Mouse (Mus musculus) mature B cell (primary cell): ENCODE data around the gene Gm28308.

ENCODE experiments used
- in situ Hi-C: fragments of 300-500 bp; cut with MboI; formaldehyde crosslinking; loops from 2 replicates; pipeline ENCODE4 v1.14.3; 2019

Gene Gm28308

GRCm38 (mm10) chr6:52234428-52235140, 21.4 kb upstream of the Gm28308 start:
- in situ Hi-C loops, result loop anchor here (25.0 kb wide), 1 partner anchor 1422 kb away; no protein-coding TSS in a partner anchor

GRCm38 (mm10) chr6:52233546-52234427, 20.6 kb upstream of the Gm28308 start:
- in situ Hi-C loops, result loop anchor here (25.0 kb wide), 1 partner anchor 1421 kb away; no protein-coding TSS in a partner anchor

GRCm38 (mm10) chr6:52232984-52233545, 19.9 kb upstream of the Gm28308 start:
- in situ Hi-C loops, result loop anchor here (25.0 kb wide), 1 partner anchor 1421 kb away; no protein-coding TSS in a partner anchor

GRCm38 (mm10) chr6:52232568-52232965, 19.4 kb upstream of the Gm28308 start:
- in situ Hi-C loops, result loop anchor here (25.0 kb wide), 1 partner anchor 1420 kb away; no protein-coding TSS in a partner anchor

- in situ Hi-C loops, result loop anchor here (25.0 kb wide), 1 partner anchor 1420 kb away; no protein-coding TSS in a partner anchor
These were observed 18.9 kb upstream of the Gm28308 start for GRCm38 (mm10) chr6:52231885-52232567.

GRCm38 (mm10) chr6:52230516-52231165, 17.5 kb upstream of the Gm28308 start, which contains the start of gene Hoxa9:
Gene Hoxa9, minus strand, starts transcription at chr6:52231089.
- in situ Hi-C loops, result loop anchor here (25.0 kb wide), 1 partner anchor 1418 kb away; no protein-coding TSS in a partner anchor

- in situ Hi-C loops, result loop anchor here (5.0 to 25.0 kb wide), 4 partner anchors 645 to 1417 kb away; no protein-coding TSS in a partner anchor
These were observed 16.6 kb upstream of the Gm28308 start for GRCm38 (mm10) chr6:52229558-52230416.

GRCm38 (mm10) chr6:52228475-52229465, 15.6 kb upstream of the Gm28308 start:
- in situ Hi-C loops, result loop anchor here (5.0 to 25.0 kb wide), 4 partner anchors 644 to 1416 kb away; no protein-coding TSS in a partner anchor

- in situ Hi-C loops, result loop anchor here (5.0 to 25.0 kb wide), 4 partner anchors 643 to 1415 kb away; no protein-coding TSS in a partner anchor
These were observed 14.5 kb upstream of the Gm28308 start for GRCm38 (mm10) chr6:52227470-52228222.

GRCm38 (mm10) chr6:52226569-52227257, 13.6 kb upstream of the Gm28308 start:
- in situ Hi-C loops, result loop anchor here (5.0 to 25.0 kb wide), 4 partner anchors 642 to 1414 kb away; no protein-coding TSS in a partner anchor

- in situ Hi-C loops, result loop anchor here (5.0 to 25.0 kb wide), 4 partner anchors 641 to 1414 kb away; no protein-coding TSS in a partner anchor
These were observed 12.8 kb upstream of the Gm28308 start for GRCm38 (mm10) chr6:52225612-52226568.

- in situ Hi-C loops, result loop anchor here (5.0 to 25.0 kb wide), 4 partner anchors 640 to 1413 kb away; no protein-coding TSS in a partner anchor
These were observed 11.9 kb upstream of the Gm28308 start for GRCm38 (mm10) chr6:52224895-52225611.

GRCm38 (mm10) chr6:52223939-52224760, 11.0 kb upstream of the Gm28308 start:
- in situ Hi-C loops, result loop anchor here (10.0 kb wide), 2 partner anchors 639 to 839 kb away; no protein-coding TSS in a partner anchor

- in situ Hi-C loops, result loop anchor here (10.0 kb wide), 2 partner anchors 638 to 838 kb away; no protein-coding TSS in a partner anchor
These were observed 9.6 kb upstream of the Gm28308 start for GRCm38 (mm10) chr6:52222729-52223128.
